Mouse (Mus musculus): ENCODE results near the gene Ypel2. TPM values are rescaled to one million over a fixed set of nuclear protein-coding genes. Genes with fewer than 3 reads are reported as not detected.

Ypel2 gene
- total and polyA plus RNA-seq, 3 experiments: 0.23 to 0.52 TPM; not detected in 1

DNA sequence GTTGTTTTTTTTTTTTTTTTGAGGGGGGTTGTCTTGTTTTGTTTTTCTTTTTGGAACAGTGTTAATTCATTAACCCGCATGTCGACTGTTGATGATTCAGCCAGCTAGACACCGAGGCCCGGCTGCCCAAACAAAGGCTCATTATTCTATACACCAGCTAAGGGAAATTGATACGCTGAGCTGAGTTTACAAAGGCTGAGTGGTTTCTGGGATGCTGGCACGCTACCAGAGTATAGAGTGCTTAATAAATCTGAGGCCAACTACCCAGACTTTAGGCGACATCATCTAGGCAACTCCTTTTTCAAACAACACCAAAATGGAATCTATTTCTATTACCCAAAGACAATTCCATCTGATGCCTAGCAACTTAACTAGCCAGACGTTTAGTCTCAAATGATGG lies 13.9 kb upstream of the Ypel2 start:
- Histone ChIP-seq H3K79me2 (ENCODE audit: control insufficient read depth, insufficient read depth, low read length, poor library complexity) (no peaks in the 10 kb centered on the region), H3K27ac (ENCODE audit: control insufficient read depth, low read depth, low read length) (no peak overlapping the region), H3K4me1 (ENCODE audit: control insufficient read depth in 1 of 2, insufficient read depth in 2 of 2, low read length in 2 of 2) (peaks cover 0 to 2% of the 10 kb centered on the region in 2 experiments; a peak in 2 of 4 replicates), H3K27me3 (ENCODE audit: control insufficient read depth in 1 of 2, insufficient read depth in 2 of 2, low read length in 2 of 2) (no peaks in the 10 kb centered on the region), H3K9me3 (replicated peaks; ENCODE audit: insufficient read depth, low read length) (no peaks in the 10 kb centered on the region), H3K36me3 (ENCODE audit: control insufficient read depth in 1 of 2, insufficient read depth in 2 of 2, low read length in 2 of 2) (no peaks in the 10 kb centered on the region; a peak in 1 of 4 replicates), H3K9ac (ENCODE audit: control insufficient read depth, low read depth, low read length, poor library complexity, severe bottlenecking) (no peak overlapping the region), H3K4me3 (ENCODE audit: control insufficient read depth in 1 of 2, insufficient read depth in 1 of 2, low read depth in 2 of 2, low read length in 2 of 2) (no peak overlapping the region)
- no peak for DNase-seq (ENCODE audit: low read depth, low spot score)
- TF ChIP-seq SIN3A (IDR thresholded peaks at IDR 0.05; ENCODE audit: low read length): no peak
- TF ChIP-seq USF2 (IDR thresholded peaks at IDR 0.05; ENCODE audit: borderline replicate concordance in 1 of 2, insufficient read depth in 1 of 2, low read depth in 1 of 2, low read length in 2 of 2): no peak
- TF ChIP-seq CTCF (IDR thresholded peaks at IDR 0.05 in 2 of 3, conservative IDR thresholded peaks at IDR 0.05 in 1 of 3; ENCODE audit: control insufficient read depth in 1 of 3, insufficient read depth in 1 of 3, low read depth in 2 of 3, low read length in 3 of 3, poor library complexity in 1 of 3, severe bottlenecking in 1 of 3): no peak
- TF ChIP-seq ZMIZ1 (IDR thresholded peaks at IDR 0.05; ENCODE audit: low read depth, low read length): no peak
- TF ChIP-seq MAX (IDR thresholded peaks at IDR 0.05; ENCODE audit: low read length): no peak
- no peak for TF ChIP-seq GABPA (IDR thresholded peaks at IDR 0.05; ENCODE audit: low read depth, low read length)
- no peak for TF ChIP-seq POLR2A (IDR thresholded peaks at IDR 0.05; ENCODE audit: control insufficient read depth in 1 of 2, insufficient read depth in 1 of 2, low read depth in 1 of 2, low read length in 2 of 2, poor library complexity in 1 of 2)
- TF ChIP-seq MEF2A (IDR thresholded peaks at IDR 0.05; ENCODE audit: extremely low read depth, insufficient replicate concordance, low read depth, low read length, poor library complexity, severe bottlenecking): no peak
- TF ChIP-seq KAT2A (conservative IDR thresholded peaks at IDR 0.05; ENCODE audit: low read depth, low read length): no peak
- TF ChIP-seq ETS1 (IDR thresholded peaks at IDR 0.05; ENCODE audit: low read depth, low read length): no peak

DNA sequence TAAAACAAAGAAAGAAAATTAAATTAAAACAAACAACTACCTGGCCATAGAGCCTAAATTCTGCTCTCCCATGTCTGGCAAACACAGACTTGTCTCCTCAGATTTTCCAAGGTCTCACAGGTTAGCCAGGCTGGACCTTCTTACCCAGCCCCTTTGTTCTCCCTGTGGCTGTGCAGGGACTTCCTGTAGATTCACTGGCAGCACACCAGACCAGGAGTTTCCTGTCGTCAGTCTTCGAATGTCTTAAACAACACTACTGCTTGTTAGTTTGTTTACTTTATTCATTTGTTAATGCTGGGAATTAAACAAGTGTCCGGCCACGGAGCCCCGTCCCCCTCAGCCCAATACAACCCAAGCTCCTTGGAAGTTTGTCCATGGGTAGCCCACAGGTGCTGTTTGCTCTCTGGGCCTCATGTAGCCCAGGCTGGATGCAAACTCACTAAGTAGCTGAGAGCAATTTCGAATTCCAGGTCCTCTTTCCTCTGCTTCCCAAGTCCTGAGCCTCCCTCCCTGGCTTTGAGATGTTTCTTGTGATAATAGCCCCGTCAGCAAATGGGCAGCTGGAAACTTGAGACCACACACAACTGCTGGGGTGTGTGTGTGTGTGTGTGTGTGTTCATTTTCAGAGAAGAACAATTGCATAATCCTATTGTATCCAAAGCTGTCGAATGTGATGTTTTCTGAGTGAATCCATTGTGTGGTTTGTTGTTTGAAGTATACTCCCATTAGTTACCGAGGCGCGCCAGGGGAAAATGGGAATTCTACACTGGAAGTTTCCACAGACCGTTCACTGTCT lies 11.7 kb upstream of the Ypel2 start:
- H3K4me1 ChIP-seq (ENCODE audit: control insufficient read depth in 1 of 2, insufficient read depth in 2 of 2, low read length in 2 of 2): peaks cover 5 to 12% of the 10 kb centered on the region in 2 experiments
- TF ChIP-seq MEF2A (IDR thresholded peaks at IDR 0.05; ENCODE audit: extremely low read depth, insufficient replicate concordance, low read depth, low read length, poor library complexity, severe bottlenecking) (no peak), MXI1 (IDR thresholded peaks at IDR 0.05; ENCODE audit: low read depth, low read length) (no peak), MYB (IDR thresholded peaks at IDR 0.05; ENCODE audit: low read depth, low read length) (no peak), ZC3H11A (IDR thresholded peaks at IDR 0.05; ENCODE audit: low read depth, low read length) (no peak), ELF1 (IDR thresholded peaks at IDR 0.05; ENCODE audit: low read depth, low read length) (no peak), JUND (IDR thresholded peaks at IDR 0.05; ENCODE audit: low read depth, low read length) (no peak), NRF1 (IDR thresholded peaks at IDR 0.05; ENCODE audit: insufficient read depth, low read depth, low read length, poor library complexity, severe bottlenecking) (no peak), ZMIZ1 (IDR thresholded peaks at IDR 0.05; ENCODE audit: low read depth, low read length) (no peak), CHD1 (IDR thresholded peaks at IDR 0.05; ENCODE audit: low read depth, low read length) (no peak), GABPA (IDR thresholded peaks at IDR 0.05; ENCODE audit: low read depth, low read length) (no peak), BHLHE40 (IDR thresholded peaks at IDR 0.05; ENCODE audit: borderline replicate concordance, low read depth, low read length) (no peak), EP300 (IDR thresholded peaks at IDR 0.05; ENCODE audit: low read depth in 1 of 2, low read length in 2 of 2) (no peak), KAT2A (conservative IDR thresholded peaks at IDR 0.05; ENCODE audit: low read depth, low read length) (no peak), NELFE (IDR thresholded peaks at IDR 0.05; ENCODE audit: low read depth, low read length) (no peak), ZKSCAN1 (IDR thresholded peaks at IDR 0.05; ENCODE audit: low read depth, low read length) (no peak)
- DNase-seq (ENCODE audit: low read depth, low spot score): no peak

More for the DNA sequence above, 11.7 kb upstream of the Ypel2 start:
- Histone ChIP-seq H3K4me3 (ENCODE audit: control insufficient read depth in 1 of 2, insufficient read depth in 1 of 2, low read depth in 2 of 2, low read length in 2 of 2) (no peak overlapping the region), H3K27me3 (ENCODE audit: control insufficient read depth in 1 of 2, insufficient read depth in 2 of 2, low read length in 2 of 2) (no peaks in the 10 kb centered on the region), H3K79me2 (ENCODE audit: control insufficient read depth, insufficient read depth, low read length, poor library complexity) (no peaks in the 10 kb centered on the region), H3K27ac (ENCODE audit: control insufficient read depth, low read depth, low read length) (no peak overlapping the region), H3K9me3 (replicated peaks; ENCODE audit: insufficient read depth, low read length) (no peaks in the 10 kb centered on the region), H3K36me3 (ENCODE audit: control insufficient read depth in 1 of 2, insufficient read depth in 2 of 2, low read length in 2 of 2) (peaks cover 0 to 11% of the 10 kb centered on the region in 2 experiments; a peak in 2 of 4 replicates), H3K9ac (ENCODE audit: control insufficient read depth, low read depth, low read length, poor library complexity, severe bottlenecking) (no peak overlapping the region)
